Mouse (Mus musculus) liver, embryonic 13.5 days (tissue): Measurements from ENCODE around the gene B4galnt2. TPM values are rescaled to one million over a fixed set of nuclear protein-coding genes. Genes with fewer than 3 reads are reported as not detected.

Experiments
- ATAC-seq: fragments of 200-750 bp; cut with Nextera tagmentation; 2 replicates; pipeline ENCODE4 v1.8.0; 2017; ENCODE audit warnings: low read depth, mild to moderate bottlenecking, moderate number of reproducible peaks, moderate library complexity
- DNase-seq: peaks from one replicate; pipeline ENCODE4 v3.0.0; 2022
- H3K27ac ChIP-seq: fragments of 300-500 bp; sonication (generic); 2 replicates; pipeline ENCODE4 v1.5.1; 2015; ENCODE audit warnings: moderate library complexity, mild to moderate bottlenecking, inconsistent platforms
- H3K27me3 ChIP-seq: fragments of 300-500 bp; sonication (generic); 2 replicates; pipeline ENCODE4 v1.6.1; 2015; ENCODE audit warnings: mild to moderate bottlenecking, inconsistent platforms
- H3K36me3 ChIP-seq: fragments of 300-500 bp; sonication (generic); 2 replicates; pipeline ENCODE4 v1.6.1; 2015; ENCODE audit warnings: mild to moderate bottlenecking, inconsistent platforms
- H3K4me1 ChIP-seq: fragments of 300-500 bp; sonication (generic); replicated peaks from 2 replicates; pipeline ENCODE4 v1.6.1; 2015; ENCODE audit warnings: inconsistent platforms
- H3K4me2 ChIP-seq: fragments of 300-500 bp; sonication (generic); 2 replicates; pipeline ENCODE4 v1.6.1; 2015; ENCODE audit warnings: inconsistent platforms, mild to moderate bottlenecking, moderate library complexity
- H3K4me3 ChIP-seq: fragments of 300-500 bp; sonication (generic); replicated peaks from 2 replicates; pipeline ENCODE4 v1.5.1; 2015; ENCODE audit warnings: mild to moderate bottlenecking, inconsistent platforms
- H3K9ac ChIP-seq: fragments of 300-500 bp; sonication (generic); 2 replicates; pipeline ENCODE4 v1.6.1; 2015; ENCODE audit warnings: mild to moderate bottlenecking, inconsistent platforms
- H3K9me3 ChIP-seq: fragments of 300-500 bp; sonication (generic); replicated peaks from 2 replicates; pipeline ENCODE4 v1.6.1; 2016; ENCODE audit warnings: inconsistent platforms
- WGBS: fragments of 180-500 bp; shearing (Covaris S2); methylation state at CpG from one replicate; pipeline ENCODE4 v1.1.7; 2015; ENCODE audit not compliant: insufficient replicate concordance; 5-methylcytosine and 5-hydroxymethylcytosine counted together
- polyA plus RNA-seq: library from polyadenylated mRNA; unstranded; fragments of >200 nt; fragmentation: Nextera tagmentation; extraction: Ambion mirVana; gene quantifications from 2 replicates; pipeline ENCODE4 v1.2.1, GENCODE M21; 2015

B4galnt2 gene
- polyA plus RNA-seq, 1 experiment from 2014 or later, result 0.13 TPM

DNA sequence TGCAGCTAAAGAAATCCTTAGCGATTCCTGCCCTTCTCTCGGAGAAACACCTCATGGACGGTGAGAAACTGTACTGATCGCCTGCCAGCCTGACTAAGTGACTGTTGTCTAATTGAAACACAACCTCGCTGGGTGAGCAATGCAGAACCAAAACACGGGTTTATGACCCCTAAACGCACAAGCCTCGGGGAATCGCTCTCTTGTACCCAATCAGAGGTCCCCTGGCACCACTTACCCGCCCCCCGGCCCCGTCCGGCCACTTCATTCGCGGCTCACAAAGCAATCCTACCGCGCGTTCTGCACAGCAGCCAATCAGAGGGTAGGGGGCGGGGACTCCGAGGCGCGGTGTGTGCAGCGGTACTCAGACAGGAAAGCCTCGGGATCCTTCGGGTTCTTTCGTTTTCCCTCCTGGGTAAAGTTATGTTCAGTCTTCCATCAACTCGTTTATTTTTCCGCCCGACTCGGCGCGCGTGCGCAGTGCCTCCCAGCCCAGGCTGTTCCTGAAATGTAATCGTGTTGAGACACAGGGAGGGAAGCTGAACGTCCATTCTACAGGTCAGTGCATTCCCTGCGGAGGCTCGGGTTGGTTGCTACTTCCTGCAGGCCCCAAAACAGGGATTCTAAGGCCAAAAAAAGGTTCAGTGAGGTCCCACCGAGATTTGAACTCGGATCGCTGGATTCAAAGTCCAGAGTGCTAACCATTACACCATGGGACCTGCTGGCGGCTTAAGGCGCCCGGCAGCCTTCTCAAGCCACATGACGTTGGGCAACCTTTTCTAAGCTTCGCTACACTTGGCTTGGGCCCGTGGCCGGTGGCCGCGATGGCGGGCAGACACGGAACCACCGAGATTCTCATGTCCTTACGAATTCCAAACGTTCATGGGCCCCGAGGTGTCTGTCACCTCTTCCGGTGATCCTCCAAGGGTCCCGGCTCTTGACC, 55.9 kb downstream of the B4galnt2 start:
- ATAC-seq (peak; percentile 95), DNase-seq (peak; percentile 97)
- H3K9me3 ChIP-seq, result no peaks in the 10 kb centered on the region
- H3K4me1 ChIP-seq, result peaks cover 41% of the 10 kb centered on the region
- H3K27me3 ChIP-seq, result no peaks in the 10 kb centered on the region
- peak overlapping the region; percentile 96 for H3K27ac ChIP-seq
- peak overlapping the region; percentile 91 for H3K9ac ChIP-seq
- H3K4me3 ChIP-seq, result peak overlapping the region; percentile 89
- peak overlapping the region; percentile 81 for H3K4me2 ChIP-seq
- 0 out of 2 replicates have a peak, but pooled peaks cover 6% of the 10 kb centered on the region for H3K36me3 ChIP-seq
- WGBS, result under 1% methylated on average over 58 of the region's 58 CpGs

DNA sequence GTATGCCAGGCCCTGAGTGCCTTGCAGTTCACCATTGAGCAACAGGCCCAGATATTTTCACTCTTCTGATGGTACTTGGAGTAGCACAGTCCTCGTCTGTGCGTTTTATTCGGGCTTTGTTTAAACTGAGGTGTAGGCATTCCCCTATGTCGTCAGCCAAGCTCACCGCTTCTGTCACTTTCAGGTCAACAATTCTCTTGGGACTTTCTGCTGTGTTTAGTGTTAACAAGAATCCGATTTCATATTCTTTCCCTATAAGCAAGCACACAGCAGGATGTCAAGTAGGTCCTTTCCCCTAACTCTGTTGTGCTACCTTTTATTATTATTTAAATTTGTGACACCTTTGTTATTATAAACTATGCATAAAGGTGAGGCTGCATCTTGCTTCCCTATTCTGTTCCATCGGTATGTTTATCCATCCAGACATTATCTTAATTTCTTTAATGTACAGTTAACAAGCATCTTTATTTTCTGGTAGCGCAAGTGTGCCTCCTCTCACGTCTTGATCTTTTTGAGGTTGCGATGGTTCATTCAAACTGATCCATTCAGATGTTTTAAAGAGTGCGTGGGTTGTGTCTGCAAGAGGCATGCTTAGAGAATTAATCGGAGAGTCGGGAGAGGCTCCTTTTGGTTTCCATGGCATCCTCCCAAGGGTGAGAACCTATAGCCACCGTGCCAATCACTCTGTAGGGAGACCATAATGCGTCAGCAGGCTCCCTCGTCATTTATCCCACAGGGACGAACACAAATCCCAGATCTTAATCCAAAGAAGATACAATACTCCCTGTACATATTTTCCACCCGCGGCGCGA, 56.8 kb downstream of the B4galnt2 start:
- no peak for ATAC-seq

GRCm38 (mm10) chr11:95857306-95857705, 57.4 kb downstream of the B4galnt2 start:
- Histone ChIP-seq H3K36me3 (0 out of 2 replicates have a peak, but pooled peaks cover 6% of the 10 kb centered on the region), H3K4me2 (peak overlapping the region; percentile 81)
- ATAC-seq, result no peak

More for the DNA sequence above, 56.8 kb downstream of the B4galnt2 start:
- Histone ChIP-seq H3K36me3 (0 out of 2 replicates have a peak, but pooled peaks cover 6% of the 10 kb centered on the region), H3K27ac (peak overlapping the region; percentile 96), H3K4me1 (peaks cover 45% of the 10 kb centered on the region), H3K4me3 (peak overlapping the region; percentile 89), H3K27me3 (peaks cover 3% of the 10 kb centered on the region), H3K9me3 (no peaks in the 10 kb centered on the region), H3K4me2 (peak overlapping the region; percentile 81), H3K9ac (peak overlapping the region; percentile 80)
- 31% methylated on average over 21 of the region's 21 CpGs for WGBS
- DNase-seq, result no peak

GRCm38 (mm10) chr11:95853684-95854083, 61.0 kb downstream of the B4galnt2 start:
- ATAC-seq, result no peak
- DNase-seq, result no peak
- no peaks in the 10 kb centered on the region for H3K9me3 ChIP-seq
- 37% methylated on average over 5 of the region's 5 CpGs for WGBS
- no peak overlapping the region for H3K4me2 ChIP-seq
- H3K27ac ChIP-seq, result no peak overlapping the region
- peaks cover 18% of the 10 kb centered on the region for H3K4me1 ChIP-seq
- H3K27me3 ChIP-seq, result peaks cover 18% of the 10 kb centered on the region
- no peak overlapping the region for H3K4me3 ChIP-seq
- no peaks in the 10 kb centered on the region for H3K36me3 ChIP-seq
- H3K9ac ChIP-seq, result no peak overlapping the region

More at GRCm38 (mm10) chr11:95857306-95857705, 57.4 kb downstream of the B4galnt2 start:
- H3K27me3 ChIP-seq, result peaks cover 9% of the 10 kb centered on the region
- no peaks in the 10 kb centered on the region for H3K9me3 ChIP-seq
- H3K4me3 ChIP-seq, result peak overlapping the region; percentile 89; the same call in 1 of the 2 replicates
- H3K4me1 ChIP-seq, result peaks cover 44% of the 10 kb centered on the region
- 74% methylated on average over 4 of the region's 4 CpGs for WGBS
- H3K9ac ChIP-seq, result peak overlapping the region; percentile 80; the same call in 1 of the 2 replicates
- DNase-seq, result no peak
- H3K27ac ChIP-seq, result no peak overlapping the region

- Histone ChIP-seq H3K36me3 (no peaks in the 10 kb centered on the region), H3K4me1 (peaks cover 6% of the 10 kb centered on the region; the same call in 1 of the 2 replicates), H3K27me3 (peaks cover 18% of the 10 kb centered on the region), H3K4me2 (no peak overlapping the region), H3K9me3 (no peaks in the 10 kb centered on the region), H3K4me3 (no peak overlapping the region), H3K9ac (no peak overlapping the region), H3K27ac (no peak overlapping the region)
- DNase-seq (no peak), ATAC-seq (no peak)
- WGBS, result 55% methylated on average over 2 of the region's 2 CpGs
These were observed 63.8 kb downstream of the B4galnt2 start for GRCm38 (mm10) chr11:95850898-95851297.

GRCm38 (mm10) chr11:95844935-95845334, 69.8 kb downstream of the B4galnt2 start:
- no peak overlapping the region for H3K4me3 ChIP-seq
- peaks cover 21% of the 10 kb centered on the region for H3K27me3 ChIP-seq
- H3K9me3 ChIP-seq, result no peaks in the 10 kb centered on the region
- DNase-seq (no peak), ATAC-seq (no peak)
- 39% methylated on average over 4 of the region's 4 CpGs for WGBS
- H3K36me3 ChIP-seq, result no peaks in the 10 kb centered on the region
- H3K9ac ChIP-seq, result no peak overlapping the region
- H3K4me2 ChIP-seq, result no peak overlapping the region
- peaks cover 42% of the 10 kb centered on the region for H3K4me1 ChIP-seq
- no peak overlapping the region for H3K27ac ChIP-seq

- no peaks in the 10 kb centered on the region for H3K9me3 ChIP-seq
- peaks cover 19% of the 10 kb centered on the region for H3K27me3 ChIP-seq
- no peak overlapping the region for H3K9ac ChIP-seq
- H3K27ac ChIP-seq, result peak overlapping the region; percentile 11; the same call in 1 of the 2 replicates
- ATAC-seq (no peak), DNase-seq (no peak)
- no peaks in the 10 kb centered on the region for H3K36me3 ChIP-seq
- 29% methylated on average over 6 of the region's 6 CpGs for WGBS
- peaks cover 53% of the 10 kb centered on the region for H3K4me1 ChIP-seq
- H3K4me2 ChIP-seq, result peak overlapping the region; percentile 17
- no peak overlapping the region for H3K4me3 ChIP-seq
These were observed 71.2 kb downstream of the B4galnt2 start for GRCm38 (mm10) chr11:95843421-95843950.

GRCm38 (mm10) chr11:95842953-95843352, 71.7 kb downstream of the B4galnt2 start:
- Histone ChIP-seq H3K4me2 (peak overlapping the region; percentile 57), H3K4me1 (peaks cover 58% of the 10 kb centered on the region), H3K27me3 (peaks cover 19% of the 10 kb centered on the region), H3K36me3 (no peaks in the 10 kb centered on the region), H3K9ac (no peak overlapping the region), H3K4me3 (no peak overlapping the region), H3K27ac (peak overlapping the region; percentile 58; the same call in 1 of the 2 replicates), H3K9me3 (no peaks in the 10 kb centered on the region)
- ATAC-seq, result no peak
- DNase-seq, result no peak
- WGBS, result 31% methylated on average over 5 of the region's 5 CpGs

DNA sequence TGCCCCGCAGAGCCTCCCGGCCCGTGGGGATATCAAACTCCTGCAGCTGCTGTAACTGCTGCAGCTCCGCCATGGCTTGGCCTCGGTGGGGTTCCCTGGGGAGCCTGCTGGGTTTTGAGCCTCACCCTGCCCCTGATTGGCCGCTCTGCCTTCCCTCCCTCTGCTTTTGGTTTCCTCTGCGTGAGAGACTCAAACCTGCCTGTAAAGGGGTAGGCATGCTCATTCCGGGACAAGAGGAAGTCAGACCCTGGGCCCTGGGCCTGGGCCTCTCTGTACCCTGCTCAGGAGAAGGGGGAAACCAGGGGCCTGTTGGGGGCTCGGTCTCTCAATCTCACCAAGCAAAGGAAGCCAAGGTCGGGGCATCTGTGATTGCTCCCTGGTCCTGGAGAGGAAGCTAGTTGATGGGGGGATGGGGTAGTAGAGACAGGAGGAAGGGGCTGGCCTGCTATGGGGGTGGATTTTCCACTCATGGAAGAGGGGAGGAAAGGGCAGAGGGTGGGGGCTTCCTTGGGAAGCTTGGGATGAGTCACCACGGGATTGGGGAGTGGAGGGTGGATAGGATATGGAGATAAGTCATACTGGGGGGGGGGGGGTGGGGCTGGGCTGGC, 72.5 kb downstream of the B4galnt2 start, which contains the start of gene Abi3:
Abi3 (minus strand) TSS at position 403 of the 608 bp plus-strand sequence.
- no peaks in the 10 kb centered on the region for H3K9me3 ChIP-seq
- peak within 1 kb of the TSS; percentile 58 for H3K27ac ChIP-seq
- ATAC-seq (peak; percentile 80), DNase-seq (peak; percentile 60)
- H3K9ac ChIP-seq, result peak within 1 kb of the TSS; percentile 55
- H3K4me2 ChIP-seq, result peak within 1 kb of the TSS; percentile 57
- peaks cover 66% of the 10 kb centered on the region for H3K4me1 ChIP-seq
- WGBS, result 3% methylated on average over 11 of the region's 11 CpGs
- peaks cover 20% of the 10 kb centered on the region for H3K27me3 ChIP-seq
- no peaks in the 10 kb centered on the region for H3K36me3 ChIP-seq
- H3K4me3 ChIP-seq, result peak within 1 kb of the TSS; percentile 49

DNA sequence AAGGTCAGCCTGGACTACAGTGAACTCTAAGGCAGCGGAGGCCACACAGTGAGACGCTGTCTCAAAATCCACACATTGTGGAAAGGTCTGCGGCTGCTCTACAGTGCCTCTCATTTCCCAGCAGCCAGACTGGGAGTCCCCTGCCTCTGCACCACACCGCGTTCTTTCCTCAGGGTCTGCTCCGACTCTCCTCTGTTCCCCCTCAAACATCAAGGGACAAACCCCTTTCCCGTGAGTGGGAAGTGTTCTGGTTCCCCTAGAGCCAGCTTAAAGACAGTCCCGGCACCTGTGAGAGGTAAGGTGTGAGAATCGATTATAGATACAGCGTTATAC, 73.2 kb downstream of the B4galnt2 start:
- peaks cover 24% of the 10 kb centered on the region for H3K27me3 ChIP-seq
- H3K4me3 ChIP-seq, result peak overlapping the region; percentile 49
- H3K9ac ChIP-seq, result peak overlapping the region; percentile 55
- peaks cover 72% of the 10 kb centered on the region for H3K4me1 ChIP-seq
- peak overlapping the region; percentile 58 for H3K27ac ChIP-seq
- H3K9me3 ChIP-seq, result no peaks in the 10 kb centered on the region
- no peaks in the 10 kb centered on the region for H3K36me3 ChIP-seq
- WGBS, result 47% methylated on average over 10 of the region's 10 CpGs
- ATAC-seq (no peak), DNase-seq (no peak)
- peak overlapping the region; percentile 57 for H3K4me2 ChIP-seq
